Mouse (Mus musculus) forebrain, embryonic 11.5 days (tissue): Measurements from ENCODE around the gene Pspn. TPM values are rescaled to one million over a fixed set of nuclear protein-coding genes. Genes with fewer than 3 reads are reported as not detected.

Experiments used
- polyA plus RNA-seq: library from polyadenylated mRNA; unstranded; fragments of >200 nt; fragmentation: Nextera tagmentation; extraction: Ambion mirVana; gene quantifications from 2 replicates; pipeline ENCODE4 v1.2.1, GENCODE M21; 2014

Gene Pspn
- polyA plus RNA-seq, 1 experiment from 2014 or later = 0.76 TPM

Other genes starting within 250 kb of the Pspn start
- 5.0 and 5.5 TPM in 2 replicates for gene Nrtn, start 242.5 kb downstream of the Pspn start, polyA plus RNA-seq
- gene Dus3l, start 235.3 kb downstream of the Pspn start, polyA plus RNA-seq = 40.4 and 43.1 TPM in 2 replicates
- 1.3 and 1.8 TPM in 2 replicates for gene Prr22, start 229.8 kb downstream of the Pspn start, polyA plus RNA-seq
- gene Rfx2, start 169.0 kb downstream of the Pspn start, polyA plus RNA-seq = 10.9 and 11.1 TPM in 2 replicates
- gene Acsbg2, start 125.6 kb downstream of the Pspn start, polyA plus RNA-seq = not detected in 2 replicates
- 0.53 and 0.57 TPM in 2 replicates for gene 1700061G19Rik, start 124.5 kb downstream of the Pspn start, polyA plus RNA-seq
- 56.7 and 57.2 TPM in 2 replicates for gene Mllt1, start 64.6 kb downstream of the Pspn start, polyA plus RNA-seq
- gene Acer1, start 17.9 kb downstream of the Pspn start, polyA plus RNA-seq = not detected in 2 replicates
- 151 and 166 TPM in 2 replicates for gene Clpp, start 9.7 kb downstream of the Pspn start, polyA plus RNA-seq
- 29.3 and 34.8 TPM in 2 replicates for gene Alkbh7, start 2.7 kb downstream of the Pspn start, polyA plus RNA-seq
- gene Gtf2f1, start 11.3 kb upstream of the Pspn start, polyA plus RNA-seq = 77.3 and 82.7 TPM in 2 replicates
- gene Gm17949, start 11.5 kb upstream of the Pspn start, polyA plus RNA-seq = 0.27 and 0.39 TPM in 2 replicates
- 62.9 and 67.6 TPM in 2 replicates for gene Khsrp, start 31.5 kb upstream of the Pspn start, polyA plus RNA-seq
- not detected in 2 replicates for gene Slc25a41, start 41.6 kb upstream of the Pspn start, polyA plus RNA-seq
- 1.5 and 1.9 TPM in 2 replicates for gene Crb3, start 59.1 kb upstream of the Pspn start, polyA plus RNA-seq
- gene Slc25a23, start 59.8 kb upstream of the Pspn start, polyA plus RNA-seq = 19.9 and 21.5 TPM in 2 replicates
- gene Dennd1c, start 78.5 kb upstream of the Pspn start, polyA plus RNA-seq = 4.6 and 5.7 TPM in 2 replicates
- gene Tubb4a, start 87.8 kb upstream of the Pspn start, polyA plus RNA-seq = 81.6 and 99.7 TPM in 2 replicates
- 10.9 and 12.9 TPM in 2 replicates for gene Tnfsf9, start 105.3 kb upstream of the Pspn start, polyA plus RNA-seq
- gene Cd70, start 149.8 kb upstream of the Pspn start, polyA plus RNA-seq = not detected in 2 replicates
- 0.13 and 0.19 TPM in 2 replicates for gene Tnfsf14, start 194.2 kb upstream of the Pspn start, polyA plus RNA-seq
- gene C3, start 228.1 kb upstream of the Pspn start, polyA plus RNA-seq = not detected in 2 replicates
- 22.3 and 22.8 TPM in 2 replicates for gene Gpr108, start 248.4 kb upstream of the Pspn start, polyA plus RNA-seq
- gene Trip10, start 249.4 kb upstream of the Pspn start, polyA plus RNA-seq = 31.1 and 32.5 TPM in 2 replicates